Mouse (Mus musculus) G1E (cell line): ENCODE measurements at regions not wholly inside any gene's neighbourhood (a gene's known extent, or its start where the extent isn't known, plus 50 kb on each side); places are given as distances from the start of the nearest gene placed in this dataset.

ENCODE experiments used
- ATAC-seq: 2 replicates; pipeline ENCODE4 v1.8.0; 2016; ENCODE audit warnings: mild to moderate bottlenecking; ENCODE audit not compliant: insufficient number of reproducible peaks, poor library complexity, low FRiP score, severe bottlenecking; ENCODE audit errors: extremely low read depth
- DNase-seq: peaks from one replicate; pipeline ENCODE4 v3.0.0; 2012; ENCODE audit warnings: low spot score
- H3K27me3 ChIP-seq: 2 replicates; pipeline ENCODE4 v1.6.1; 2012; ENCODE audit warnings: mild to moderate bottlenecking, low read length, inconsistent platforms; ENCODE audit not compliant: insufficient read depth
- H3K36me3 ChIP-seq: replicated peaks from 2 replicates; pipeline ENCODE3; 2012; ENCODE audit warnings: mild to moderate bottlenecking, inconsistent platforms
- H3K4me1 ChIP-seq: 2 replicates; pipeline ENCODE4 v1.6.1; 2012; ENCODE audit warnings: low read depth, low read length, inconsistent platforms, mixed read lengths; ENCODE audit not compliant: insufficient read depth
- H3K4me3 ChIP-seq: 2 replicates; pipeline ENCODE4 v1.5.1; 2012; ENCODE audit warnings: low read depth, mild to moderate bottlenecking, inconsistent platforms, low read length, moderate library complexity, mixed read lengths
- H3K9me3 ChIP-seq: replicated peaks from 2 replicates; pipeline ENCODE4 v1.6.1; 2012; ENCODE audit warnings: inconsistent platforms
- CTCF ChIP-seq: IDR thresholded peaks from 2 replicates; pipeline ENCODE4 v1.5.1; 2012; ENCODE audit warnings: low read depth, low read length, inconsistent platforms, mixed read lengths
- GATA1 ChIP-seq: IDR thresholded peaks from 2 replicates; pipeline ENCODE4 v1.6.1; 2012; ENCODE audit warnings: borderline replicate concordance, low read length, inconsistent platforms, mixed read lengths
- GATA2 ChIP-seq: IDR thresholded peaks from 2 replicates; pipeline ENCODE4 v1.6.1; 2012; ENCODE audit warnings: low read depth, low read length, inconsistent platforms, borderline replicate concordance
- POLR2AphosphoS5 ChIP-seq: IDR thresholded peaks from 2 replicates; pipeline ENCODE4 v1.6.1; 2012; ENCODE audit warnings: low read depth, low read length, inconsistent platforms; ENCODE audit not compliant: insufficient replicate concordance
- TAL1 ChIP-seq: conservative IDR thresholded peaks from 2 replicates; pipeline ENCODE4 v1.6.1; 2012; ENCODE audit warnings: low read depth, low read length, inconsistent platforms, mixed read lengths

GRCm38 (mm10) chr7:113672779-113673595 lies 92.8 kb upstream of the Spon1 start:
- Histone ChIP-seq H3K4me3 (no peak overlapping the region), H3K4me1 (no peaks in the 10 kb centered on the region)

GRCm38 (mm10) chr7:113673596-113673956 lies 92.2 kb upstream of the Spon1 start:
- TF ChIP-seq TAL1 (no peak), POLR2AphosphoS5 (no peak), GATA2 (no peak), GATA1 (no peak), CTCF (no peak)
- DNase-seq, result no peak
- H3K27me3 ChIP-seq, result no peaks in the 10 kb centered on the region
- H3K4me3 ChIP-seq, result no peak overlapping the region
- ATAC-seq, result no peak
- no peaks in the 10 kb centered on the region for H3K9me3 ChIP-seq
- no peaks in the 10 kb centered on the region for H3K4me1 ChIP-seq
- H3K36me3 ChIP-seq, result no peaks in the 10 kb centered on the region

More at GRCm38 (mm10) chr7:113672779-113673595, 92.8 kb upstream of the Spon1 start:
- TF ChIP-seq TAL1, result no peak
- no peak for TF ChIP-seq POLR2AphosphoS5
- no peak for TF ChIP-seq GATA1
- TF ChIP-seq GATA2, result no peak
- no peak for TF ChIP-seq CTCF
- ATAC-seq, result no peak
- DNase-seq, result no peak
- Histone ChIP-seq H3K9me3 (no peaks in the 10 kb centered on the region), H3K27me3 (no peaks in the 10 kb centered on the region; the same call in 1 of the 2 replicates), H3K36me3 (no peaks in the 10 kb centered on the region)

- H3K4me3 ChIP-seq, result no peak overlapping the region
- no peak for ATAC-seq
- TF ChIP-seq POLR2AphosphoS5 (no peak), GATA2 (no peak), GATA1 (no peak), CTCF (no peak)
These were observed 83.5 kb upstream of the Spon1 start for GRCm38 (mm10) chr7:113682271-113682670.

DNA sequence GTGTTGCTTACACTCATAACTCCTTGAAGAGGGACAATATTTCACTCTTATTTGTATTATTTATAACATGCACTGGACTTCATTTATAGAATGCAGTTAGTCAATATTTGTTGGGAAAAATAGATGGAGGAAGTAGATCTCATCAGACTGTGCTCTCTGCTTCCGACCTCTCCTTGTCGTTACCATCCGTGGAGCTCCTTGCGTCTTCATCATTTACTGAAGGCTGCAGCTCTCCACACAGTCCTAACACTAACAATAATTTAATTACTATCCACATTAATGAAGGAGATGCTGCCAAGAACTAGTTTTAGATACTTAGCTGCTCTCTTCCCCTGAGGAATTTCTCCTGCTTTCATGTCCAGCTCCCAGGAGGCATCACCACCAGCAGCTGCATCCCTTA lies 80.4 kb upstream of the Spon1 start:
- ATAC-seq (no peak), DNase-seq (no peak)
- Histone ChIP-seq H3K4me1 (no peaks in the 10 kb centered on the region), H3K9me3 (no peaks in the 10 kb centered on the region), H3K27me3 (no peaks in the 10 kb centered on the region), H3K36me3 (no peaks in the 10 kb centered on the region), H3K4me3 (no peak overlapping the region)
- no peak for TF ChIP-seq CTCF
- no peak for TF ChIP-seq TAL1
- no peak for TF ChIP-seq POLR2AphosphoS5
- TF ChIP-seq GATA1, result no peak
- TF ChIP-seq GATA2, result no peak

More at GRCm38 (mm10) chr7:113682271-113682670, 83.5 kb upstream of the Spon1 start:
- H3K9me3 ChIP-seq, result no peaks in the 10 kb centered on the region
- no peaks in the 10 kb centered on the region for H3K36me3 ChIP-seq
- no peaks in the 10 kb centered on the region for H3K27me3 ChIP-seq
- no peak for DNase-seq
- H3K4me1 ChIP-seq, result no peaks in the 10 kb centered on the region

DNA sequence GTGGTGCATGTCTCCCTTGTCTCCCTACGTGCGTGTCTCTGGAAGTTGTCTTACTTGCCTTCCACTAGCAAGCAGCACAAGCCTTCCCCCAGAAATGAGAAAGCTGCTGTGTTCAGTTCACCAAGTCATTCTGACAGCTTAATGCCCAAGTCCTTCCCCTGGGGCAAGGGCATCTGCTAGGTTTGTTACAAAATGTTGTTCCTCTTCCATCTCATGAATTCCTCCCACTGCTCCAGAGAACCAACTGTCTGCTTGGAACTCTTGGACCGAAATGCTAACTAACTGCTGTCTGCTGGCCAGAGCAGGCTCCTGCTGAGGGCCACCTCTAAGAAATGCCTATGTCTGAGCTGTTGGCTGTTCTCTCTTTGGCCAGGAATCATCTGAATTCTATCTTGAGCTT lies 79.3 kb upstream of the Spon1 start:
- no peaks in the 10 kb centered on the region for H3K36me3 ChIP-seq
- no peaks in the 10 kb centered on the region for H3K27me3 ChIP-seq
- H3K4me3 ChIP-seq, result no peak overlapping the region
- ATAC-seq, result no peak
- H3K9me3 ChIP-seq, result no peaks in the 10 kb centered on the region
- H3K4me1 ChIP-seq, result no peaks in the 10 kb centered on the region
- TF ChIP-seq POLR2AphosphoS5, result no peak
- TF ChIP-seq CTCF, result no peak
- TF ChIP-seq TAL1, result no peak
- no peak for TF ChIP-seq GATA1
- no peak for TF ChIP-seq GATA2
- DNase-seq, result no peak

- H3K36me3 ChIP-seq, result no peaks in the 10 kb centered on the region
- ATAC-seq (no peak), DNase-seq (no peak)
- H3K9me3 ChIP-seq, result no peaks in the 10 kb centered on the region
- TF ChIP-seq TAL1 (no peak), CTCF (no peak), POLR2AphosphoS5 (no peak), GATA2 (no peak), GATA1 (no peak)
- no peaks in the 10 kb centered on the region for H3K4me1 ChIP-seq
- H3K27me3 ChIP-seq, result no peaks in the 10 kb centered on the region
- H3K4me3 ChIP-seq, result no peak overlapping the region
These were observed 78.2 kb upstream of the Spon1 start for GRCm38 (mm10) chr7:113687566-113687965.
